Comparison of ENCODE assay signal across 13 mouse cellular contexts in genomic region chr6:84630276-84630675, GRCm38 (mm10). TPM values are rescaled to one million over a fixed set of nuclear protein-coding genes. Genes with fewer than 3 reads are reported as not detected.
DNase-seq lines count a peak whose midpoint lies in the region; ATAC-seq lines count a peak whose summit lies in the region.
"Had no signal": no experiment of that assay in that cellular context is flagged by ENCODE, and none has a peak within 500 bp of the region (broad histone marks: within the 10 kb centered on the region; RNA-seq: fewer than 3 reads in every experiment).

No protein-coding gene starts in this region.

- no peaks in the 10 kb centered on the region for H3K36me3 ChIP-seq in kidney, embryonic 15.5 days
- H3K36me3 ChIP-seq in limb, embryonic 10.5 days: no peaks in the 10 kb centered on the region
- H3K36me3 ChIP-seq: hindbrain, embryonic 10.5 days; limb, embryonic 13.5 days had no signal

- no peaks in the 10 kb centered on the region for H3K9me3 ChIP-seq in kidney, embryonic 15.5 days (replicated peaks)
- H3K9me3 ChIP-seq in limb, embryonic 10.5 days (replicated peaks): no peaks in the 10 kb centered on the region
- H3K9me3 ChIP-seq: hindbrain, embryonic 10.5 days; limb, embryonic 13.5 days had no signal

- H3K4me3 ChIP-seq in kidney, embryonic 15.5 days (replicated peaks): no peak overlapping the region
- no peak overlapping the region for H3K4me3 ChIP-seq in limb, embryonic 10.5 days
- H3K4me3 ChIP-seq: hindbrain, embryonic 10.5 days; limb, embryonic 13.5 days had no signal

- no peaks in the 10 kb centered on the region for H3K4me1 ChIP-seq in kidney, embryonic 15.5 days
- peaks cover 15% of the 10 kb centered on the region for H3K4me1 ChIP-seq in limb, embryonic 10.5 days
- H3K4me1 ChIP-seq: hindbrain, embryonic 10.5 days had no signal

- H3K27ac ChIP-seq in kidney, embryonic 15.5 days: no peak overlapping the region
- H3K27ac ChIP-seq in limb, embryonic 10.5 days: no peak overlapping the region
- H3K27ac ChIP-seq: hindbrain, embryonic 10.5 days; limb, embryonic 13.5 days had no signal

- no peak overlapping the region for H3K9ac ChIP-seq in kidney, embryonic 15.5 days
- H3K9ac ChIP-seq: limb, embryonic 13.5 days had no signal

- 7% methylated on average over 1 of the region's 1 CpGs for WGBS in kidney, embryonic 15.5 days
- 6% methylated on average over 1 of the region's 1 CpGs for WGBS in limb, embryonic 10.5 days

- no peaks in the 10 kb centered on the region for H3K27me3 ChIP-seq in kidney, embryonic 15.5 days
- no peaks in the 10 kb centered on the region for H3K27me3 ChIP-seq in limb, embryonic 10.5 days (ENCODE audit: low read depth, poor library complexity, severe bottlenecking)
- H3K27me3 ChIP-seq: limb, embryonic 13.5 days had no signal

- peak; percentile 9 for DNase-seq in kidney, adult 18-20 months
- DNase-seq in forelimb bud, embryonic 11.5 days (ENCODE audit: low read depth, low spot score): peak; percentile 3
- peak; percentile 24 for DNase-seq in limb, embryonic 10.5 days (ENCODE audit: low spot score)
- peak; percentile 12 to 39 for DNase-seq in lung, postnatal 4 days
- DNase-seq in left cerebral cortex, adult 18-20 months (ENCODE audit: low spot score in 2 of 2): no peak
- DNase-seq in layer of hippocampus, adult 9-11 months: no peak
- DNase-seq: cerebellum, postnatal 14 days; right cerebral cortex, adult 18-20 months; thymus, postnatal 25 days had no signal

- no peak overlapping the region for H3K4me2 ChIP-seq in kidney, embryonic 15.5 days
- H3K4me2 ChIP-seq: limb, embryonic 13.5 days; midbrain, embryonic 11.5 days had no signal

- ATAC-seq in kidney, embryonic 15.5 days (replicated peaks; ENCODE audit: low FRiP score): no peak

RNA-seq across cellular contexts. Expression of gene Cyp26b1, which starts 36.6 kb away (rescaled TPM):
- 5.7 and 6.4 TPM in 2 replicates for polyA plus RNA-seq in kidney, embryonic 15.5 days (2015; fragmentation: Nextera tagmentation; extraction: Ambion mirVana)
- 32.7 and 47.1 TPM in 2 replicates for polyA plus RNA-seq in limb, embryonic 10.5 days (2016; fragmentation: Nextera tagmentation; extraction: Ambion mirVana)
- 10 to 100 TPM in 1 of 2 experiments, 1 to 10 TPM in 1; 5.9 to 10.2 TPM for total RNA-seq in left cerebral cortex, adult 18-20 months (2021)

Comparison
In these comparisons a context has a peak if more than half of its experiments do, and no peak if none do; other contexts are left out.
1. DNase-seq: peak in kidney, adult 18-20 months (single experiment), forelimb bud, embryonic 11.5 days (single experiment), limb, embryonic 10.5 days (single experiment) and lung, postnatal 4 days (2 of 2); none in left cerebral cortex, adult 18-20 months (0 of 2) and layer of hippocampus, adult 9-11 months (single experiment).